Mouse (Mus musculus) frontal cortex, postnatal 10 days (tissue): Measurements from ENCODE around the gene Dlg4.
A peak's percentile ranks its signal among the peaks of the same experiment; 100 is the strongest.
"Not testable (repeated sequence)": the region's sequence is repeated elsewhere in the genome, so short reads cannot be mapped to it uniquely, and the experiment has no call there.

Source experiments
- DNase-seq, 2 experiments: peaks; one replicate each; pipeline ENCODE4 v3.0.0; 2022; ENCODE audit warnings: low spot score in 2 of 2, mixed read lengths in 1 of 2

Dlg4 gene

GRCm38 (mm10) chr11:70049366-70049765 lies 32.6 kb downstream of the Dlg4 start:
- DNase-seq, result no peak

GRCm38 (mm10) chr11:70049816-70050215 lies 33.1 kb downstream of the Dlg4 start:
- no peak for DNase-seq

GRCm38 (mm10) chr11:70053156-70053555 lies 36.4 kb downstream of the Dlg4 start:
- DNase-seq, result no peak

GRCm38 (mm10) chr11:70053898-70054570 lies 37.3 kb downstream of the Dlg4 start, which contains the start of gene Asgr1:
Gene Asgr1 (plus strand): TSS chr11:70054085.
- DNase-seq, result no peak

GRCm38 (mm10) chr11:70055618-70056214 lies 39.0 kb downstream of the Dlg4 start:
- DNase-seq, result peak in 1 of 2 experiments; percentile 67

- DNase-seq, result no peak
These were observed 41.1 kb downstream of the Dlg4 start for GRCm38 (mm10) chr11:70057805-70058204.

GRCm38 (mm10) chr11:70059930-70060329 lies 43.2 kb downstream of the Dlg4 start:
- no peak for DNase-seq

GRCm38 (mm10) chr11:70063053-70063452 lies 46.3 kb downstream of the Dlg4 start:
- no peak for DNase-seq

- no peak for DNase-seq
These were observed 50.0 kb downstream of the Dlg4 start for GRCm38 (mm10) chr11:70066701-70067100.

GRCm38 (mm10) chr11:70068245-70068644 lies 51.5 kb downstream of the Dlg4 start:
- no peak for DNase-seq

- no peak for DNase-seq
These were observed 53.3 kb downstream of the Dlg4 start for GRCm38 (mm10) chr11:70070057-70070456.

GRCm38 (mm10) chr11:70070603-70071002 lies 53.9 kb downstream of the Dlg4 start:
- DNase-seq, result not testable (repeated sequence)

- peak in 1 of 2 experiments; percentile 68 for DNase-seq
These were observed 57.8 kb downstream of the Dlg4 start for GRCm38 (mm10) chr11:70074379-70075071.

GRCm38 (mm10) chr11:70075581-70075980 lies 58.8 kb downstream of the Dlg4 start:
- DNase-seq, result no peak

- DNase-seq, result no peak
These were observed 60.7 kb downstream of the Dlg4 start for GRCm38 (mm10) chr11:70077441-70077840.

GRCm38 (mm10) chr11:70079175-70079574 lies 62.4 kb downstream of the Dlg4 start:
- no peak for DNase-seq

- no peak for DNase-seq
These were observed 63.2 kb downstream of the Dlg4 start for GRCm38 (mm10) chr11:70079928-70080327.

- DNase-seq, result no peak
These were observed 64.3 kb downstream of the Dlg4 start for GRCm38 (mm10) chr11:70080803-70081590.

GRCm38 (mm10) chr11:70084563-70084962 lies 67.8 kb downstream of the Dlg4 start:
- DNase-seq, result no peak

- no peak for DNase-seq
These were observed 75.4 kb downstream of the Dlg4 start, which contains the start of gene Asgr2 for GRCm38 (mm10) chr11:70091986-70092783. Gene Asgr2 (plus strand): TSS chr11:70092644.
